Mouse (Mus musculus) WW6 (cell line): Measurements from ENCODE around the gene Tcf7l1.

ENCODE experiments used
- DNase-seq: peaks from one replicate; pipeline ENCODE4 v3.0.0-alpha.2; 2013; ENCODE audit warnings: low read depth, low spot score

The Tcf7l1 gene

GRCm38 (mm10) chr6:72626391-72626790 lies 162.7 kb downstream of the Tcf7l1 start:
- no peak for DNase-seq

DNA sequence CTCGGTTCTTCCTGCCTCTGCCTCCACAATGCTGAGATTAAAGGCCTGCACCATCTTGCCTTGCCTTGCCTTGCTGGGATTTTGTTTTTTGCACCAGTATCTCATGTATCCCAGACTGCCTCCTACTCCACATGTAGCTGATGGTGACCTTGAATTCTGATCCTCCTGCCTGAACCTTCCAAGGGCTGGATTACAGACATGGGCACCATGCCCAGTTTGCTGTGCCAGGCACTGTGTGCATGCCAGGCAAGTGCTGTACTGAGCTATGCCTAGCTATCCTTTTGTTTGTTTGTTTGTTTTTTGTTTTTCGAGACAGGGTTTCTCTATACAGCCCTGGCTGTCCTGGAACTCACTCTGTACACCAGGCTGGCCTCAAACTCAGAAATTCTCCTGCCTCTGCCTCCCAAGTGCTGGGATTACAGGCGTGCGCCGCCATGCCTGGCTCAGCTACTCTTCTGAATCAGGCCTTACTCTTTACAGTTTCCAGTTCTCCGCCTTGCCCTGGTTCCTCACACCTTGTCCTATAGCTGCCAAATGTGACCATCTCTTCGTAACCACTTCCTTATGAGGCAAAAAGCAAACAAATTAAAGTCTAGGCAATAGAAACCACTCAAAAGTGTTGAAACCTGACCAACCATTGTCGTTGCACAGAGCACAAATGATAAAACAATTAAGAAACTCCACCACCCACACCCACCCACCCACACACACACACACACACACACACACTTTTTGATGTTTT lies 165.2 kb downstream of the Tcf7l1 start:
- DNase-seq: no peak

GRCm38 (mm10) chr6:72622917-72623316 lies 166.1 kb downstream of the Tcf7l1 start:
- DNase-seq: no peak

GRCm38 (mm10) chr6:72620920-72621319 lies 168.1 kb downstream of the Tcf7l1 start:
- DNase-seq: no peak

DNA sequence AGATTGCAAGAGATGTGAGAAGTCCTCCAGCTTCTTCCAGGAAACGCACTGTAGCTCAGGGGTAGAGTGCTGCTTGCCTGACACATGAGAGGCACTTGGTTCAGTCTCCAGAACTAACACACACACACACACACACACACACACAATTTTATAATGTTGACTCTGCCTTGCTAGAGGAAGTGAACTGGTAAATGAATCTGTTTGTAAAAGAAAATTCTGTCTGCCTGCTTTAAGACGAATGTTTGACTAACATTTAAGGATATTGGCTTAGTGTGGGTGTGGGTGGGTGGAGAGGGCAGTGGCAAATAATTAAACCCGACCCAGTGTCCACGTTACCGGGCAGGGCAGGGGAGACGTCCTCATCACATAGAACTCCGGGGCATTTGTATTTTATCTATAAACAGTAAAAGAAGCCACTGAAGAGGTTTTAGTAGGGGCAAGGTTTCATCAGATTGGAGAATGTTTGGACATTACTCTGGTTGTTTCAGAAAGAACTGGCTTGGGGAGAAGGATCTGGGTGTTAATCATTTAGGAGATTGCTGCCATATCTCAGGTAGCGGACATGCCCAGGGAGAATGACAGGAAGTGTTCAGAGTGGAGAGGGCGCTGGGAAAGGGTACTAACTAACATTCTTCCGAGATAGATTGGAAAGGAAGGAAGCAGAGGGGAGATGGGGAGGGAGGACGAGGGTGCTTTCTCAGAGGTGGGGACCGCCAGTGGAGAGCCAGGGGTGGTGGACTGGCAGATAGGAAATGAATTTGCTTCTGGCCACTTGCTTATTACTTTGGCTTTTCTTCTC lies 169.1 kb downstream of the Tcf7l1 start:
- no peak for DNase-seq

- peak; percentile 81 for DNase-seq
These were observed 172.3 kb downstream of the Tcf7l1 start, which contains the start of gene Tgoln1 for GRCm38 (mm10) chr6:72616643-72617288. Gene Tgoln1, minus strand, starts transcription at chr6:72617000.

DNA sequence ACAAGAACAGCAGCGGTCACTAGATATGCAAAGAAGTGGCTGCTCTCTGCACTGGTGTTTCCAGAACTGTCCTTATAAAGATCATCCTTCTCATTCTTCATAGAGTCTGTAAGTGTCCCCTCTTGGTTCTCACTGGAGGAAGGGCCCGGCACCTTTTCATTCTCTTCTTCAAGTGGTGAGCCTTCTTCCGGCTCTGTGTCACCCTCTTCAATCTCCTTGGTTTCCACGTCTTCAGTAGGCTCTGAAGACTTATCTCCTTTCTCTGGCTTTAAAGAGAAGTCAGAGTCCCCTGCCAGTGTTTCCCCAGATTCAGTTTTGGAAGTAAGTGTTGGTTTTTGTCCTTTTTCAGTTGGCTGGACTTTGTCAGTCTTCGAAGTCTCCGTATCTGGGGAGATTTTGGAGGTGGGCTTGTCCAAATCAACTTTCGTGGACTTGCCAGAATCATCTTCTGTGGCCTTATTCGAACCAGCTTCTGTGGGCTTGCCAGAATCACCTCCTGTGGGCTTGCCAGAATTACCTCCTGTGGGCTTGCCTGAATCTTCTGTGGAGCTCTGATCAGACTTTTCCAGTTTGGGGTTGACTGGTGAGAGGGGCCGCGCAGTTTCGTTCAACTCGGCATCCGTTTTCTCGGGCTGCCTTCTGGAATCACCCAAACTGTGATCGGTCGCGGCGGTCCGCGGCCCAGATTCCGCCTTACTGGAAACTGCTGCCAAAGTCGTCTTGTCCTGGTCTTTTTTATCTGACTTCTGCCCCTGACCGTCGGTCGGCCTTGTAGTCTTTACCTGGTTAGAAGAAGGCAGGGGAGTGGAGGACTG lies 173.3 kb downstream of the Tcf7l1 start:
- no peak for DNase-seq

GRCm38 (mm10) chr6:72615151-72615550 lies 173.9 kb downstream of the Tcf7l1 start:
- no peak for DNase-seq

GRCm38 (mm10) chr6:72610261-72610660 lies 178.8 kb downstream of the Tcf7l1 start:
- no peak for DNase-seq

DNA sequence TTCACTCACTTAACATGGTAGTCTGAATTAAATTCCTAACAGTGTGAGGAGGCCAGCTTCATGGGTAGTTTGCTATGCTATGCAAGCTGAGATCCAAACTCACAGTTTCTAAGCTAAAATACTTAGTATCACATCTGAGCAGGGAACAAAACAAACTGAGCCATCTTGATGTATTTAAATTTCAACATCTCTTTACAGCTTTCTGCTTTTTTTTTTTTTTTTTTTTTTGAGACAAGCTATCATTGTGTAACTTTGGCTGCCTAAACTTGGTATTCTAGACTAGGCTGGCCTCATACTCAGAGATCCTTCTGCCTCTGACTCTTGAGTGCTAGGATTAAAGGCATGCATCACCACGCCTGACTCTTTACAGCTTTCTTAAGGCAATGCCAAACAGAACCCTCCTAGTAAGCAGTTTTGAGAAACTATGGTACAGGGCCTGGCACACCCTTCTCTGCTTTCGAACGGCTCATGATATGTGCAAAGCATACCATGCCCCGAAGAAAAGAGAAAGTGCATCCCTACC lies 180.3 kb downstream of the Tcf7l1 start:
- no peak for DNase-seq

- DNase-seq: no peak
These were observed 181.4 kb downstream of the Tcf7l1 start for GRCm38 (mm10) chr6:72607676-72608075.

DNA sequence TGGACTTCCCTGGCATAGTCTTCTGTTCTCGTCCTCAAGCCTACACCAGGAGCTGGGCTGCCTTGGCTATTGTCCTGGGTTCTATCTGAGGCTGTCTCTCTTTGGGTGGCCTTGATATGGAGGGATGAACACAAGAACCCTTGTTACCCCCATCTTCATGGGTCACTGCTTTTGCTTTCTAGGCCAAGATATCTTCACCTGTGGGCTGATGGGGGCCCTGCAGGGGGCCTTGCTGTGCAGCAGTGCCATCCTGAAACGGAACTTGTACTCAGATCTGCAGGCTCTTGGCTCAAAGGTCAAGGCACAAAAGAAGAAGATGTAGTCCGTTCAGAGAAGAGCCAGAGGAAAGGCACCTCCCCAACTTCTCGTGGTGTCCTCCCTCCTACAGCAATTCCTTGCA lies 182.0 kb downstream of the Tcf7l1 start:
- DNase-seq: no peak

DNA sequence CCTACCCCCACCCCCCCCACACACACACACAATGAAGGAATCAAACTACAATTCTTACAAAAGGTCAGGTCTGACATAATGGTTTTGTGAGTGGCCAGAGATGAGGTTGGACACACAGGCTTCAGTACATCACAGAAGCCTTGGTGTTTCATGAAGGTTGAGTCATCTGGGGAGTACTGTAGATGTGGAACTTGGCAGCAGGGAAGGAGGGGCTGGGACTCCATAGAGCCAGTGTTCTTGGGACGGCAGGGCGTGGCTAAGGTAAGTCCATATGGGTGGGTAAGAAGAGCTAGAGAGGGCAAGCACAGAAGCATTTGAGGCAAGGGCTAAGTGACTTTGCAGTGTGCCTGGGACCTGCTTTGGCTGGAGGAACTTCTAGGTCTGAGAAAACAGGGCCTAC lies 185.0 kb downstream of the Tcf7l1 start:
- no peak for DNase-seq

DNA sequence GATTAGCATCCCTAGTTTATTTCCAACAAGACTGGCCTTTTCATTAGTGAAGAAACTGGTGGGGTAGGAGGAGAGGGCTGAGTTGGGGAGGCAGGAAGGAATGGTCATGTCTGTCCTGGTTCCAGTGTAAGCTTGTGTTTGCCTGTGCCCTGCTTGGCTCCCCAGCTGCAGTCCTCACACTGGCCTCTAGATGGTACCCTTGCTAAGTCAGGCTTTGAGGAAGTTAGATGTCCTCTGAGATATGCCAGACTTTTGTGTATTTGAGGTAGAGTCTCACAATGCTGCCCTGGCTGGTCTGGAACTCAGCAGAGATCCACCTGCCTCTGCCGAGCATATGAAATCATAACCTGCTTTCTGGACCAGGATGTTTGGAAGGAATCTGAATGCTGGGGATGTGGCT lies 187.3 kb downstream of the Tcf7l1 start:
- DNase-seq: peak; percentile 39

GRCm38 (mm10) chr6:72600771-72601170 lies 188.3 kb downstream of the Tcf7l1 start:
- no peak for DNase-seq

GRCm38 (mm10) chr6:72600216-72600615 lies 188.8 kb downstream of the Tcf7l1 start:
- no peak for DNase-seq

DNA sequence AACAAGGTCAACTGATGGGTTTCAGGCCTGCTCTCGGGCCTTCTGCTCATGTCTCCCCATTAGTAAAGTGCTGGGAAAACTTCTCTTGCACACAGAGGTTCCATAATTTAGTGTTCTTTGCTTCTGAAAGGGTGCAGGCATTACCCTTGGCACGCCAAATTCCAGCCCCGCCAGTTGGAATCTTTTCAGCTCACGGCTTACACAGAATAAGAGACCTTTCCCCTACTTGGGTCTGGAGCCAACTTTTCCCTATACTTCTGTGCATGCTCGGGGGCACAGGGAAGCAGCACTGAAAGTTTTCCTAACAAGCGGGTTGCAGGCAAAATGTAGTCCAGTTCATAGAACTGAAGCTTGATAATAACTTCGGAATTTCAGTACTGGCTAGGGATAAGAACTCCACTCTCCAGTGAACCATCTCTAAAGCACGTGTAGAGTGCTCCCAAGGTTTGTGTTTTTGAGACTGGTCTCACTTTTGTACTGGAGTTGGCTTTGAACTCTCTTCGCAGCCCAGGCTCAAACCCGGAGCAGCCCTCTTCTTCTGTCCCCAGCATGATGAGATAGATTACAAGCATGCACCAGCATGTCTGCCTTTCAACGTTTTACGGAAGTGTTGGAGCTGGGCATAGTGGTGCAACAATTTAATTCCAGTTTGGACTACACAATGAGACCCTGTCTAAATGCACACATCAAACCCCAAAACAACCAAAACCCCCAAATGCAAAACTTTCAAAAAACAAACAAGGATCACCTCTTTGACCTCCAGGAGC lies 190.1 kb downstream of the Tcf7l1 start:
- DNase-seq: no peak

GRCm38 (mm10) chr6:72597956-72598753 lies 190.9 kb downstream of the Tcf7l1 start, which contains the start of the genes Elmod3 and Retsat:
Gene Elmod3, minus strand, starts transcription at chr6:72598413.
Gene Retsat, plus strand, starts transcription at chr6:72598475.
- peak; percentile 87 for DNase-seq

GRCm38 (mm10) chr6:72597083-72597874 lies 191.8 kb downstream of the Tcf7l1 start:
- DNase-seq: no peak
